Mouse (Mus musculus): ENCODE results near the gene Tmem263. TPM values are rescaled to one million over a fixed set of nuclear protein-coding genes. Genes with fewer than 3 reads are reported as not detected.

The Tmem263 gene
- total RNA-seq (2023) = 9.1 TPM

GRCm38 (mm10) chr10:85102247-85103084, at the start of gene Tmem263, which contains the start of gene Fhl4:
Tmem263 (plus strand) TSS chr10:85102627.
Fhl4 (minus strand) TSS chr10:85102495.

DNA sequence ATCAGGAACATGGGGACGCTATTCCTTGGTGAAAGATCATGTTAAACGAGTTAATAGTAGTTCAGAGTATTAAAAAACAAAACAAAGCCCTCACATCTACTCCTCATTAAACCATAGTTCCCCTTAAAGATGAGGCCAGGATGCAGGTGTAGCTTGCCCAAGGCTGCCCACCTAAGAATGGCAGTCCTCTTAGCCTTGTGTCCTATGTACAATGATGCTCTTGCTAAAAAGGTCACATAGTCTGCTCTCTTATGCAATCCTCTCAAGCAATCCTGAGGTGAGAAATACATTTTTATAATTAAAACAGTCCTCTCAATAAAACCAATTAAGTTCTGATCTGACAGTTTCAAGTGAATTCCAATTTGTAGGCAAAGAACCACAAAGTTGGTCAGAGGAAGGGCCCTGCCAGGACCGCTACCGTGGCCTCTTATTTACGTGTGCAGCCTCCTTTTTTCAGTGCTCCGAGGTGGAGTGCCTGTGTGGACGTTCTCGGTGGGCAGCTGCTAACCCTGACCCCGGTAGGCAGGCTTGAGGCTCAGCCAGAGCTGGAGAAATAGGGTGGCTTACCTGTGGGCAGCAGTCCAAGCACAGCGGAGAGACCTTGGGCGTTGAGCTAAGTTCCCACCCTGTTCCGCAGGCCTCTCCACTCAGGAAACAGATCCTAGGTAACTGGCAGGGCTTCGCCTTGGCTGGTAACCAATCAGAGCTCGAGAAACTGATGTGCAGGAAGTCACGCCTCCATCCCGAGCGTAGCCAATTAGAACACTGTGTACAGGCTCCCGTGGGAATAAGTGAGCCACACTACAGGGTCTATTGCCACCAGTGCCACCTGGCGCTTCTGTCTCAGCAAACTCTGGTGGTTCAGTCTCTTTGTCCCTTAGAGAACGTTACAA, 25.2 kb downstream of the Tmem263 start, which contains the start of gene Mterf2:
Gene Mterf2 (minus strand): TSS at position 633 of the 893 bp plus-strand sequence.

Other genes with a start within 250 kb of the Tmem263 start
- 31.2 TPM for gene Ric8b, start 185.0 kb upstream of the Tmem263 start, total RNA-seq (2023)
- gene Fhl4, start 132 bp upstream of the Tmem263 start, total RNA-seq (2023) = 0.21 TPM
- 7.7 TPM for gene Mterf2, start 25.4 kb downstream of the Tmem263 start, total RNA-seq (2023)
- gene Cry1, start 82.4 kb downstream of the Tmem263 start, total RNA-seq (2023) = 35.3 TPM